Mouse (Mus musculus) spleen, postnatal 36 days (tissue): Measurements from ENCODE around the gene Ccdc84.
"Not testable (repeated sequence)": the region's sequence is repeated elsewhere in the genome, so short reads cannot be mapped to it uniquely, and the experiment has no call there.

ENCODE experiments used
- DNase-seq, 2 experiments: peaks; one replicate each; pipeline ENCODE4 v3.0.0; 2022; ENCODE audit warnings: low spot score in 2 of 2, mixed read lengths in 1 of 2

The Ccdc84 gene

GRCm38 (mm10) chr9:44418519-44419385 lies at the start of gene Ccdc84:
Gene Ccdc84 (minus strand): TSS chr9:44418569.
- no peak for DNase-seq

DNA sequence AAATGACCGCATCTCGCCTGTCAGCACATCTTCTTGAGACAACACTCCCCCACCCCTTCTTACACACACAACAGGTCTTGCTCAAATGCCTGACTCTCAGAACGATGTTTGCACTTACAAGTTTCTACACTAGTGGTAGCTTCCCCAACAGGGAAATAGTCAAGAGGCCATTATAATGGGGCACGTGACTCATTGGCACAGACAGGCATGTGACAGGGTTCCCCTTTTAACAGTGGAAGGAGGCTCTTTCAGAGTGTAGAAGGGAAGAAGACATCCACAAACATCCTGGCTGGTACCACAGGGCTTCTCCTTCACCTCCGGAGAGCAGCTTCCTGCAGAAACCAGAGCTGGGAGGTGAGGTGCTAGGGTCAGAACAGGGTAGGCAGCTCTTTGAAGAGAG lies 43.6 kb upstream of the Ccdc84 start:
- peak; percentile 39 to 53 for DNase-seq

GRCm38 (mm10) chr9:44457035-44457742 lies 38.8 kb upstream of the Ccdc84 start:
- no peak for DNase-seq

GRCm38 (mm10) chr9:44454891-44455220 lies 36.5 kb upstream of the Ccdc84 start, which contains the start of gene Upk2:
Gene Upk2 (minus strand): TSS chr9:44454976.
- DNase-seq = no peak

- peak; percentile 72 to 77 for DNase-seq
These were observed 35.9 kb upstream of the Ccdc84 start for GRCm38 (mm10) chr9:44454132-44454890.

DNA sequence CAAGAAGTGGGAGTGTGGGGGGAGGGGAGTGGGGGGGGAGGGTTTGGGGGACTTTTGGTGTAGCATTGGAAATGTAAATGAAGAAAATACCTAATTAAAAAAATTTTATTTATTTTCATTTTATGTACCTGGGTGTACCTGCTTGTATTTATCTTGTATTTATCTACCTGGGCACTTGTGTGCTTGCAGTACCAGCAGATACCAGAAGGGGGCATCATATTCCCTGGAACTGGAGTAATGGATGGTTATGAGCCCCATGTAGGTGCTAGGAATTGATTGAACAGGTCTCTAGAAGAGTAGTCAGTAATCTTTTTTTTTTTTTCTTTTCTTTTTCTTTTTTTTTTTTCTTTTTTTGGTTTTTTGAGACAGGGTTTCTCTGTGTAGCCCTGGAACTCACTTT lies 32.0 kb upstream of the Ccdc84 start:
- no peak for DNase-seq

GRCm38 (mm10) chr9:44444402-44445025 lies 26.1 kb upstream of the Ccdc84 start:
- not testable (repeated sequence) for DNase-seq

DNA sequence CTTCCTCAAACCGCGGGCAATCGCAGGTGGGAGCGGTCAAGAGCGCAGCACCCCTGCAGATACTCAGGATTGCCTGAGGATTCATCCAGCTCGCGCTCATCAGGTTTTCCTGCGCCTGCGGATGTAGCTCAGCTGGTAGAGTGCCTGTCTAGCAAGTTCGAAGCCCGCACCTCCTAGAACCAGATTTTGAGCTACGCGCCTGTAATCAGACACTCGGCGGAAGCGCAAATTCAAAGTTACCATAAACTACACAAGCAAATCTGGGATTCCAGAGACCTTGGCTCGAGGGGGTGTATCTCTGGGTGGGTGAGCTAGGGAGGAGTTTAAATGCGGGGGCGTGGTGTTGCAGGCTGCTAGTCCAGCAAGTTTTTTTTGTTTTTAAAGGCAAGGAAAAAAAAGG lies 22.6 kb upstream of the Ccdc84 start, which contains the start of gene Foxr1:
Gene Foxr1, minus strand, starts transcription at position 176 of the 400 bp plus-strand sequence.
- DNase-seq = no peak

GRCm38 (mm10) chr9:44435747-44436146 lies 17.4 kb upstream of the Ccdc84 start:
- DNase-seq = peak; percentile 75 to 76

GRCm38 (mm10) chr9:44432577-44433185 lies 14.3 kb upstream of the Ccdc84 start:
- no peak for DNase-seq

- no peak for DNase-seq
These were observed 5.2 kb upstream of the Ccdc84 start for GRCm38 (mm10) chr9:44423576-44423975.

DNA sequence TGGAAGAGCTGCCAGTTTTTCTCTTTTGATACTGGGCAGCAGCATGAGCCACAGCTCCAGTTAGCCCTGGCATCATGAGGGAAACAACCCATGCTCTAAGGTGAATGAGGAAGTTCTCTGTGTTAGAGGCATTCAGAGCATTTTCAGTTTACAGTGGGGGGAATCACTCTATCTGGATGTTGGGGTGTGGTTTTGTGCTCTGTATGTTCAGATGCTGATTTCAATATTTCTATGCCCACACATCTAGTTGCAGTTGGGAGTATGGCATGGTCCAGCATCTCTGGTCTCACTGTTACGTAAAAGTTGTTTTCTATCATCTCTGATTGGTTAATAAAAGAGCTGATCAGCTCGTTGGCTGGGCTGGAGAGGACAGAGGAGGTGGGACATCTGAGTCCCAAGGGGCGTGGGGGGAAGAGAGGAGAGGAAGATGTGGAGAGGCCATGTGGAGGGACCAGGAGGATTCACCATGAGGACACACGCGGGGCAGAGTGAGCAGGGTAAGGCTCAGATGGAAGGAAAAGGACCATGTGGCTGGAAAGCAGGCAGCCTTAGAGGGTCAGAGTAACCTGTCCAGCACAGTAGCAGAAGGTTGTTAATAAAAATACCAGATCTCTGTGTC lies 2.0 kb upstream of the Ccdc84 start:
- DNase-seq = no peak

- not testable (repeated sequence) for DNase-seq
These were observed 1.4 kb upstream of the Ccdc84 start for GRCm38 (mm10) chr9:44419730-44420129.

GRCm38 (mm10) chr9:44417892-44418363 lies 441 bp downstream of the Ccdc84 start:
- peak; percentile 90 to 93 for DNase-seq

DNA sequence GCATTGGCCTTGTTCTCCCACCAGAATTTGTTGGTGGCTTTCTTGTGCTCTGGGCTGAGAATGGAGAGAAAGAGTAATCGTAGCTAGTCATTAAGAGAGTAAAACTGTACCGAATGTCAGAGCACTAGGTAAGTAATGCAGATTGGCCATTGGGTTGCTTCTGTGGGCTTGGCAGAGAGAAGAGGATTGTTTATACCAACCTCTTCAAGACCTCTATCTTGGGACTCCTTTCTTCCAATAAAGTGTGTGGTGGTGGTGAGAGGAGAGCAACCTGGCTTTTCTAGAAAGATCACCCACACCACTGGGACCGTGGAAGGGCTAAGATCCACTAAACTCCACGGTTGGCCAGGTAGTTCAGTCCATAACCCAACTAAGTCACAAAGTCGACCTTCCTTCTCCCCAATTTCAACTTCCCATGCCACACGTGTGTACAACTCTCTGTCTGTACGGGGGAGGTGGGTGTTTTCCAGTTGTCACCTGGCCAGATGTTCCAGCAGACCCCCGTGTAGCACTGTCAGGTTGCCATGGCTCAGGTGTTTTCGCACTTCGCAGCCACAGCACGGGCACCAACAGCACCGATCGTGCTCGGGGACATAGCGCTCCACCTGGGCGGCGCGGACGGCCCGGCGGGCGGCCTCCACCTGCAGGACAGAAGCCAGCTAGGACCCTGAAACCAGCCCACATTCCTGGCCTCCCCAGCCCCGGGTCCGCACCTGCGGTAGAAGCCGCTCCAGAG lies 1.0 kb downstream of the Ccdc84 start:
- DNase-seq = no peak

DNA sequence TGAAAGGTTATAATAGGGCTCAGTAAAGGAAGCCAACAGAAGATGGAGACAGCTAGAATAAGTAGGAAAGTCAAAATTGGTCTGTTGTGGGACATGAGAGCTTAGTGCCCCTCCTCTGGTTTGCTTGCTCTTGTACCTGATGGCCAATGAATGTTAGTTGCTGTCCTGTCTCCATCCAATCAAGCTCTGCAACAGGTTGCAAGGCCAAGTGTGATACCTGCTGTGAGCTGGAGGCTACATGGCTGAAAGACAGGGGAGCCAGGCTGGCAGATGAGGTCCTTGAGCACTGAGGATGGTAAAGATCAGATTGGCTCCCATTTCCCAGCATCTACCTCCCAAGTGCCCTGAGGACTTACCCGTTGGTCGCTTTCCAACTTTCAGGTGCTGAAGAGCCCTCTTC lies 5.6 kb downstream of the Ccdc84 start:
- DNase-seq = no peak

GRCm38 (mm10) chr9:44412306-44412705 lies 6.1 kb downstream of the Ccdc84 start:
- no peak for DNase-seq

DNA sequence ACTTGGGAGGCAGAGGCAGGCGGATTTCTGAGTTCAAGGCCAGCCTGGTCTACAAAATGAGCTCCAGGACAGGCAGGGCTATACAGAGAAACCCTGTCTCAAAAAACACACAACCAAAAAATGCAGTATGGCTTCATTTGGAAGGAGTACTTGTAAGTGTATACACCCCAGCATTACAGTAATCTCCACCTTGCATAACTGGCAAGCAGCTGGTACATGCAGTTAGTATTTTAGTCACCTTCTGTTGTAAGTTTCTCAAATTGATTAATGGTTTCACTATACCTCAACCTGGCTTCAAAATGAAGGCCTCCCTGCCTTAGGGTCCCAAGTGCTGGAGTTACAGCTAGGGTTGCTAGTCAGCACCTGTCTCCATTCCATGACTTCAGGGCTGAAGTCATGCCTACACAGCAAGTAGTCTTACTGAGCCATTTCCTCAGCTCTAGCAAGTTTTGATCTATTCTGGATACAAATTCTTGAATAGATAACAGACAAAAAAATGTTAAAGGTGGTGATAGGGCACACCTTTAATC lies 6.7 kb downstream of the Ccdc84 start:
- DNase-seq = no peak

- no peak for DNase-seq
These were observed 7.6 kb downstream of the Ccdc84 start for GRCm38 (mm10) chr9:44410647-44411336.
